Mouse (Mus musculus): ENCODE results near the gene Ephb3.

Ephb3 gene

GRCm38 (mm10) chr16:21205093-21205886 is 735 bp downstream of the Ephb3 start:
- DNase-seq (ENCODE audit: low read depth), result no peak

- DNase-seq (ENCODE audit: low read depth), result no peak
Observed at GRCm38 (mm10) chr16:21208001-21208565, 3.5 kb downstream of the Ephb3 start.

- no peak for DNase-seq (ENCODE audit: low read depth)
Observed at GRCm38 (mm10) chr16:21209290-21209689, 4.7 kb downstream of the Ephb3 start.

- no peak for DNase-seq (ENCODE audit: low read depth)
Observed at GRCm38 (mm10) chr16:21210204-21210603, 5.6 kb downstream of the Ephb3 start.

GRCm38 (mm10) chr16:21210667-21211338 is 6.2 kb downstream of the Ephb3 start:
- no peak for DNase-seq (ENCODE audit: low read depth)

GRCm38 (mm10) chr16:21211501-21211900 is 6.9 kb downstream of the Ephb3 start:
- no peak for DNase-seq (ENCODE audit: low read depth)

- DNase-seq (ENCODE audit: low read depth), result no peak
Observed at GRCm38 (mm10) chr16:21212369-21212768, 7.8 kb downstream of the Ephb3 start.

- no peak for DNase-seq (ENCODE audit: low read depth)
Observed at GRCm38 (mm10) chr16:21213939-21214338, 9.4 kb downstream of the Ephb3 start.

GRCm38 (mm10) chr16:21214803-21215202 is 10.2 kb downstream of the Ephb3 start:
- no peak for DNase-seq (ENCODE audit: low read depth)

- DNase-seq (ENCODE audit: low read depth), result no peak
Observed at GRCm38 (mm10) chr16:21216047-21216446, 11.5 kb downstream of the Ephb3 start.

GRCm38 (mm10) chr16:21217233-21217632 is 12.7 kb downstream of the Ephb3 start:
- no peak for DNase-seq (ENCODE audit: low read depth)

GRCm38 (mm10) chr16:21219656-21220055 is 15.1 kb downstream of the Ephb3 start:
- DNase-seq (ENCODE audit: low read depth), result no peak

- no peak for DNase-seq (ENCODE audit: low read depth)
Observed at GRCm38 (mm10) chr16:21223038-21223437, 18.5 kb downstream of the Ephb3 start.

- no peak for DNase-seq (ENCODE audit: low read depth)
Observed at GRCm38 (mm10) chr16:21224648-21225240, 20.2 kb downstream of the Ephb3 start.

- no peak for DNase-seq (ENCODE audit: low read depth)
Observed at GRCm38 (mm10) chr16:21226629-21227028, 22.1 kb downstream of the Ephb3 start.

- DNase-seq (ENCODE audit: low read depth), result no peak
Observed at GRCm38 (mm10) chr16:21235135-21235534, 30.6 kb downstream of the Ephb3 start.

- DNase-seq (ENCODE audit: low read depth), result no peak
Observed at GRCm38 (mm10) chr16:21238722-21239121, 34.2 kb downstream of the Ephb3 start.

- DNase-seq (ENCODE audit: low read depth), result no peak
Observed at GRCm38 (mm10) chr16:21240547-21240946, 36.0 kb downstream of the Ephb3 start.

GRCm38 (mm10) chr16:21241030-21241429 is 36.5 kb downstream of the Ephb3 start:
- DNase-seq (ENCODE audit: low read depth), result no peak

- no peak for DNase-seq (ENCODE audit: low read depth)
Observed at GRCm38 (mm10) chr16:21242946-21243345, 38.4 kb downstream of the Ephb3 start.

- no peak for DNase-seq (ENCODE audit: low read depth)
Observed at GRCm38 (mm10) chr16:21244803-21245202, 40.2 kb downstream of the Ephb3 start.

- no peak for DNase-seq (ENCODE audit: low read depth)
Observed at GRCm38 (mm10) chr16:21245387-21245786, 40.8 kb downstream of the Ephb3 start.

GRCm38 (mm10) chr16:21245931-21246390 is 41.4 kb downstream of the Ephb3 start:
- DNase-seq (ENCODE audit: low read depth), result peak; percentile 66
